Mouse (Mus musculus) left cerebral cortex, adult 2 months (tissue): ENCODE measurements at regions not wholly inside any gene's neighbourhood (a gene's known extent, or its start where the extent isn't known, plus 50 kb on each side); places are given as distances from the start of the nearest gene placed in this dataset.

Source experiments
- DNase-seq, 2 experiments: peaks; one replicate each; pipeline ENCODE4 v3.0.0; 2021 to 2022; ENCODE audit warnings: low spot score in 2 of 2, mixed read lengths in 1 of 2; ENCODE audit errors: extremely low spot score in 1 of 2
- H3K27ac ChIP-seq: fragments of 200-600 bp; 2 replicates; pipeline ENCODE4 v1.8.1; 2022
- H3K4me3 ChIP-seq: fragments of 200-600 bp; 2 replicates; pipeline ENCODE4 v1.8.1; 2022
- CTCF ChIP-seq: fragments of 200-600 bp; IDR thresholded peaks from 2 replicates; pipeline ENCODE4 v1.8.1; 2022; ENCODE audit warnings: antibody characterized with exemption, mild to moderate bottlenecking, moderate library complexity
- intact Hi-C: fragments of 180-260 bp; cut with DNase I; formaldehyde crosslinking; loops from one replicate; pipeline ENCODE4 v1.15.1; 2025

- no peak for TF ChIP-seq CTCF
- Histone ChIP-seq H3K27ac (no peak overlapping the region), H3K4me3 (no peak overlapping the region)
- intact Hi-C loops, result no loop called here
- no peak for DNase-seq
Observed at GRCm38 (mm10) chr17:4472412-4472811, 521.7 kb upstream of the Arid1b start.

GRCm38 (mm10) chr17:4474350-4474749 is 519.8 kb upstream of the Arid1b start:
- intact Hi-C loops, result no loop called here
- no peak for DNase-seq
- TF ChIP-seq CTCF, result no peak
- Histone ChIP-seq H3K4me3 (no peak overlapping the region), H3K27ac (no peak overlapping the region)

- Histone ChIP-seq H3K27ac (no peak overlapping the region), H3K4me3 (no peak overlapping the region)
- TF ChIP-seq CTCF, result no peak
- intact Hi-C loops, result no loop called here
- no peak for DNase-seq
Observed at GRCm38 (mm10) chr17:4475665-4476064, 518.5 kb upstream of the Arid1b start.

- intact Hi-C loops, result no loop called here
- TF ChIP-seq CTCF, result no peak
- H3K27ac ChIP-seq, result no peak overlapping the region
Observed at GRCm38 (mm10) chr17:4494392-4494791, 499.7 kb upstream of the Arid1b start.

GRCm38 (mm10) chr17:4500504-4500903 is 493.6 kb upstream of the Arid1b start:
- TF ChIP-seq CTCF, result no peak
- intact Hi-C loops, result no loop called here
- no peak for DNase-seq
- H3K4me3 ChIP-seq, result no peak overlapping the region
- H3K27ac ChIP-seq, result no peak overlapping the region

More at GRCm38 (mm10) chr17:4494392-4494791, 499.7 kb upstream of the Arid1b start:
- H3K4me3 ChIP-seq, result no peak overlapping the region
- DNase-seq, result no peak

GRCm38 (mm10) chr17:4501029-4501428 is 493.1 kb upstream of the Arid1b start:
- no peak for DNase-seq

GRCm38 (mm10) chr17:4504951-4505350 is 489.2 kb upstream of the Arid1b start:
- intact Hi-C loops, result loop anchor here (5.0 kb wide), 1 partner anchor 222 kb away; no protein-coding TSS in a partner anchor

More at GRCm38 (mm10) chr17:4501029-4501428, 493.1 kb upstream of the Arid1b start:
- no peak overlapping the region for H3K4me3 ChIP-seq
- TF ChIP-seq CTCF, result no peak
- intact Hi-C loops, result no loop called here
- no peak overlapping the region for H3K27ac ChIP-seq

GRCm38 (mm10) chr17:4509506-4509905 is 484.6 kb upstream of the Arid1b start:
- no peak for TF ChIP-seq CTCF
- intact Hi-C loops, result loop anchor here (5.0 kb wide), 1 partner anchor 218 kb away; no protein-coding TSS in a partner anchor
- H3K27ac ChIP-seq, result no peak overlapping the region
- no peak for DNase-seq
- H3K4me3 ChIP-seq, result no peak overlapping the region

More at GRCm38 (mm10) chr17:4504951-4505350, 489.2 kb upstream of the Arid1b start:
- H3K27ac ChIP-seq, result no peak overlapping the region
- H3K4me3 ChIP-seq, result no peak overlapping the region
- no peak for TF ChIP-seq CTCF
- no peak for DNase-seq

GRCm38 (mm10) chr17:4516141-4516540 is 478.0 kb upstream of the Arid1b start:
- no peak for TF ChIP-seq CTCF
- H3K4me3 ChIP-seq, result no peak overlapping the region; the same call in 1 of the 2 replicates
- DNase-seq, result peak; percentile 48 to 60
- intact Hi-C loops, result no loop called here
- H3K27ac ChIP-seq, result peak overlapping the region; percentile 41

- TF ChIP-seq CTCF, result no peak; the same call in 1 of the 2 replicates
- Histone ChIP-seq H3K4me3 (no peak overlapping the region), H3K27ac (peak overlapping the region; percentile 41)
- intact Hi-C loops, result no loop called here
- DNase-seq, result peak in 1 of 2 experiments; percentile 20
Observed at GRCm38 (mm10) chr17:4516846-4517245, 477.3 kb upstream of the Arid1b start.

GRCm38 (mm10) chr17:4521031-4521430 is 473.1 kb upstream of the Arid1b start:
- intact Hi-C loops, result no loop called here
- no peak overlapping the region for H3K27ac ChIP-seq

GRCm38 (mm10) chr17:4526466-4526865 is 467.7 kb upstream of the Arid1b start:
- intact Hi-C loops, result no loop called here

More at GRCm38 (mm10) chr17:4521031-4521430, 473.1 kb upstream of the Arid1b start:
- no peak for DNase-seq
- TF ChIP-seq CTCF, result no peak
- no peak overlapping the region for H3K4me3 ChIP-seq

GRCm38 (mm10) chr17:4532126-4532525 is 462.0 kb upstream of the Arid1b start:
- intact Hi-C loops, result no loop called here
- no peak for TF ChIP-seq CTCF
- Histone ChIP-seq H3K4me3 (no peak overlapping the region), H3K27ac (no peak overlapping the region)
- no peak for DNase-seq

More at GRCm38 (mm10) chr17:4526466-4526865, 467.7 kb upstream of the Arid1b start:
- TF ChIP-seq CTCF, result no peak
- H3K27ac ChIP-seq, result no peak overlapping the region
- DNase-seq, result no peak
- no peak overlapping the region for H3K4me3 ChIP-seq
